Mouse (Mus musculus) neural tube, embryonic 11.5 days (tissue): ENCODE data around the gene Pxk. TPM values are rescaled to one million over a fixed set of nuclear protein-coding genes. Genes with fewer than 3 reads are reported as not detected.
A peak's percentile ranks its signal among the peaks of the same experiment; 100 is the strongest.

Experiments used
- ATAC-seq: fragments of 200-750 bp; cut with Nextera tagmentation; 2 replicates; pipeline ENCODE4 v1.8.0; 2017; ENCODE audit warnings: moderate number of reproducible peaks, mild to moderate bottlenecking, moderate TSS enrichment, moderate library complexity; ENCODE audit not compliant: insufficient read depth, low FRiP score, low TSS enrichment
- DNase-seq: peaks from one replicate; pipeline ENCODE4 v3.0.0-alpha.2; 2015; ENCODE audit warnings: low spot score
- H3K27ac ChIP-seq: fragments of 300-500 bp; sonication (generic); 2 replicates; pipeline ENCODE4 v1.5.1; 2014; ENCODE audit warnings: low read depth, mild to moderate bottlenecking, low read length
- H3K27me3 ChIP-seq: fragments of 300-500 bp; sonication (generic); 2 replicates; pipeline ENCODE4 v1.6.1; 2014; ENCODE audit warnings: mild to moderate bottlenecking, low read length, mixed read lengths; ENCODE audit not compliant: control insufficient read depth, insufficient read depth
- H3K36me3 ChIP-seq: fragments of 300-500 bp; sonication (generic); 2 replicates; pipeline ENCODE4 v1.6.1; 2014; ENCODE audit warnings: mild to moderate bottlenecking, low read length, moderate library complexity, mixed read lengths; ENCODE audit not compliant: control insufficient read depth, insufficient read depth
- H3K4me1 ChIP-seq: fragments of 300-500 bp; sonication (generic); 2 replicates; pipeline ENCODE4 v1.6.1; 2014; ENCODE audit warnings: low read length, mixed read lengths; ENCODE audit not compliant: control insufficient read depth, insufficient read depth
- H3K4me2 ChIP-seq: fragments of 300-500 bp; sonication (generic); 2 replicates; pipeline ENCODE4 v1.6.1; 2014; ENCODE audit warnings: low read depth, mild to moderate bottlenecking, moderate library complexity
- H3K4me3 ChIP-seq: fragments of 300-500 bp; sonication (generic); 2 replicates; pipeline ENCODE4 v1.5.1; 2014; ENCODE audit warnings: low read depth, low read length
- H3K9ac ChIP-seq: fragments of 300-500 bp; sonication (generic); 2 replicates; pipeline ENCODE4 v1.6.1; 2014; ENCODE audit warnings: mild to moderate bottlenecking, low read length
- H3K9me3 ChIP-seq: fragments of 300-500 bp; sonication (generic); 2 replicates; pipeline ENCODE4 v1.6.1; 2016; ENCODE audit warnings: low read length; ENCODE audit not compliant: control insufficient read depth
- WGBS: fragments of 180-500 bp; shearing (Covaris S2); extraction: QIAGEN DNeasy Blood & Tissue Kit; methylation state at CpG from one replicate; pipeline ENCODE4 v1.1.7; 2014; 5-methylcytosine and 5-hydroxymethylcytosine counted together
- polyA plus RNA-seq: library from polyadenylated mRNA; unstranded; fragments of >200 nt; fragmentation: Nextera tagmentation; extraction: Ambion mirVana; gene quantifications from 2 replicates; pipeline ENCODE4 v1.2.1, GENCODE M21; 2014

The Pxk gene
- polyA plus RNA-seq, 1 experiment from 2014 or later: 36.0 TPM

DNA sequence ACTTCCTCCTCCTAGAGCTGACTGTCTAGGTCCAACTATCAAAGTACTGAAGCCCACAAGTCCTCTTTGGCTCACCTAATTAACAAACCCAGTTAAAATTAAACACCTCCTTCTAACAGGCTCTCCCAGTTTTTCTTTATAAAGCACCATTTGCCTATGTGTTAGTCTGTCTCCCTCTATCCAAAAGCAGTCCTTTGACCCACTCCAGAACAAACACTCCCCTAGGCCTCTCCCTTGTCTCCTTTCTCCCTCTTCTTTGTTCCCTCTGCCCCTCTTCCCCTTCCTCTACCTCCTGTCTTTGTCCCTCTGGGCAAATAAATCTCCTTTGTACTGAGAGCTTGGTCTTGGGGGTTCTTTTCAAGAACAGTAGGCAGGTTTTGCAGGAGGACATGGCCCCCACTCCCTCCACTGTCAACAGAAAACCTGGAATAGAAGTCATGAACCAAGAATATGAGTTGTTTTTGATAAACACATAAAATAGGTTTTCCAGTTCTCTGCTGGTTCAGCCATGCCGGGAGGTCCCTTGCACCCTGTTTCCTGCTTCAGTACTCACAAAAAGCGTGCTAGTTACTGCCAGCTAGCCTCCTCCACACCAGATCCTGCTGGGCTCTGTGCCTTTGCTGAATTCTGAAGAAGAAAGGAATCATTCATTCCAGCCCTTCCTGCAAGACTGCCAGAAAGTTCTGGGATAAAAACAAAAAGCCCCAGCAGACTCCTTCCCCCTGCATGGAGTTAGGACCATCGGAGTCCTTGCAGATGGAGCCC is 35.3 kb upstream of the Pxk start:
- Histone ChIP-seq H3K4me2 (no peak overlapping the region), H3K4me3 (no peak overlapping the region), H3K36me3 (no peaks in the 10 kb centered on the region), H3K27me3 (no peaks in the 10 kb centered on the region), H3K9ac (no peak overlapping the region), H3K27ac (no peak overlapping the region; the same call in 1 of the 2 replicates), H3K4me1 (peaks cover 7% of the 10 kb centered on the region), H3K9me3 (no peaks in the 10 kb centered on the region)
- WGBS: 46% methylated on average over 3 of the region's 3 CpGs
- DNase-seq (no peak), ATAC-seq (no peak)

DNA sequence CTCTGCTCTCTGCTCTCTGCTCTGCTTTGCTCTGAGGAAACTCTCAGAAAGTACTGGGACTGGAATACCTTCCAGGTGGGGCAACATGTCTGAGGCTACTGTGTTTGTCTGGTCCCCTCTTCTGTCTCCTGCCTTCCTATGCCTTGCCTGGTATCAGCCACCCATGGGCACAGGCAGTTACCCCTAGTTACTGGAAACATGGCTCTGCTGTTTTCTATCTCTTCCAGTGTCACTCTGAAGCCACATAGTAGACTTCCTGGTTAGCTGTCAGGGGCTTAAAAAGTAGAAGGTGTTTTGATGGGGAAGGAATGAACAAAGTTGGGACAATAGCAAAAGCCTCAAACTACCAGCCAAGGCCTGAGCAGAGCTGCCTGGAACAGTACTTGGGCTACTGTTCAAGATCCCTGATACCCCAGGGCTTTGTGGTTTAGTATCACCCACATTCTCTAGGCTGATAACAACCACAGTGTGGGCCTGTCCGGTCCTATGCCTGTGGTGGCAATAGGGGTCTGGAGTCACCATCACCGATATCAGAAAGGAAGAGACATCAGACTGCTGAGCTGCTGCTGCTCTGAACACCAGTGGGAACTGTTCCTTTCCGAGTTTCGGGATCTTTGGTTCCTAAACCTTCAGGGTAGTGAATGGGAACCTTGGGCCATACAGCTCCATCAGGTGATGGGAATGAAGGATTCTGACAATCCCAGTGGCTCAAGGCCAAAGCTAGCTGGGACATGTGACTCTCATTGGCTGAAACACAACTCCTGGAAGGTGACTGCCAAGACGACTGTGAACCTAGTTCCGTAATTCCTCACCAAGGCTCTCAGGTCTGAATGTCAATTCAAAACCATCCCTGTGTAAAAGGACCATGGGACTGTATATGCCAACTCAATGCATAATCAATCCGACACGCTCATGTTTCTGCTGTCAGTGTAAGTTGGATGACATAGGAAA is 33.9 kb upstream of the Pxk start:
- 85% methylated on average over 8 of the region's 8 CpGs for WGBS
- no peak for DNase-seq

DNA sequence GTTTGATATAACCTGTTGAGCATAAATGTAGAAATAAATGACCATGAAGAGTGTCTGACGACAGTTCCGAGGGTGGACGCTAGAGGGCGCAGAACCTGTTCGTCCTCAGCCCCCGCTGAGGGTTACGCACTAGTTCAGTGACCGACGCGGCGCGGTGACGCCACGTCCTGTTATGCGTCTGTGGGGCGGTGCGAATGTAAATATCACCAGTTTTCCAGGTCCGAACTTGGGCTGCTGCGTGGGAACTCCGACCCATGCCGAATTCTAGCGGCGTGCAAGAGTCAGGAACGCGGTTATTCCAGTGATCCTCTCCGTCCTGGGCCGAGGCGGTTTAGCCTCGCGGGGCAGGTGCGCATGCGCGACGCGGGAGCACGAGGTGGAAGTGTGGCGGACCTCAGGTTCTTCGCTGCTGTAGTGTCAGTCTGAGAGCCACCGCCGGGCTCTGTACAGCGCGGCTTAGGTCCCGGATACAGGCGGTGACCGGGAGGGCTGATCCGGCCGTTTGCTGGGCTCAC is 17.8 kb upstream of the Pxk start, which contains the start of gene Rpp14:
TSS of gene Rpp14 (plus strand) at position 203 of the 515 bp plus-strand sequence.
- ATAC-seq (peak; percentile 95), DNase-seq (peak; percentile 97)
- H3K27ac ChIP-seq: peak within 1 kb of the TSS; percentile 78
- 0 out of 2 replicates have a peak, but pooled peaks cover 2% of the 10 kb centered on the region for H3K9me3 ChIP-seq
- H3K9ac ChIP-seq: peak within 1 kb of the TSS; percentile 79
- H3K4me1 ChIP-seq: no peaks in the 10 kb centered on the region; the same call in 1 of the 2 replicates
- H3K36me3 ChIP-seq: 0 out of 2 replicates have a peak, but pooled peaks cover 2% of the 10 kb centered on the region
- H3K4me2 ChIP-seq: peak within 1 kb of the TSS; percentile 64
- H3K27me3 ChIP-seq: no peaks in the 10 kb centered on the region
- H3K4me3 ChIP-seq: peak within 1 kb of the TSS; percentile 63
- WGBS: under 1% methylated on average over 47 of the region's 47 CpGs

More for the DNA sequence above, 33.9 kb upstream of the Pxk start:
- no peak overlapping the region for H3K4me3 ChIP-seq
- H3K4me2 ChIP-seq: no peak overlapping the region
- H3K36me3 ChIP-seq: no peaks in the 10 kb centered on the region
- no peaks in the 10 kb centered on the region for H3K9me3 ChIP-seq
- no peaks in the 10 kb centered on the region for H3K27me3 ChIP-seq
- no peak overlapping the region for H3K9ac ChIP-seq
- ATAC-seq: no peak
- H3K4me1 ChIP-seq: peaks cover 7% of the 10 kb centered on the region
- H3K27ac ChIP-seq: no peak overlapping the region

DNA sequence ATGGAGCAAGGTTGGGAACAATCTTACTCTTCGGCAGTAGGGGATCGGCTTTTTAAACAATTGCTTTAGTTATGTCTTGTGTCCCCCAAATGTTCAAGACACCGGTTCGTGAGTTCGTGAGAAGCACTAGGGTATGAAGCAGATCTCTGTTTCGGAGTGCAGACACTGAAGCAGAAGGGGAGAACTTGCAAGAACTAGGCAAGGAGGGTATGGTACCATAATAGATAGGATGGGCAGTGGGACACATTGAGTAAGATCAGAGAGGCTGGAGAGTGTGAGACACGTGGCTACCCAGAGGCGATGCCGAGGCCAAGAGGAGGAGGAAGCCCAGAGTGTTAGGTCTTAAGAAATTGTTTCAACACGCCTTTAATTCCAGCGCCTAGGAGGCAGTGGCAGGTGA is 17.3 kb upstream of the Pxk start:
- DNase-seq (no peak), ATAC-seq (peak; percentile 62)
- no peaks in the 10 kb centered on the region for H3K27me3 ChIP-seq
- 0 out of 2 replicates have a peak, but pooled peaks cover 2% of the 10 kb centered on the region for H3K36me3 ChIP-seq
- peak overlapping the region; percentile 79 for H3K9ac ChIP-seq
- peak overlapping the region; percentile 78; the same call in 1 of the 2 replicates for H3K27ac ChIP-seq
- 8% methylated on average over 11 of the region's 11 CpGs for WGBS
- no peaks in the 10 kb centered on the region; the same call in 1 of the 2 replicates for H3K4me1 ChIP-seq
- H3K9me3 ChIP-seq: 0 out of 2 replicates have a peak, but pooled peaks cover under 1% of the 10 kb centered on the region
- peak overlapping the region; percentile 63 for H3K4me3 ChIP-seq
- peak overlapping the region; percentile 64 for H3K4me2 ChIP-seq

DNA sequence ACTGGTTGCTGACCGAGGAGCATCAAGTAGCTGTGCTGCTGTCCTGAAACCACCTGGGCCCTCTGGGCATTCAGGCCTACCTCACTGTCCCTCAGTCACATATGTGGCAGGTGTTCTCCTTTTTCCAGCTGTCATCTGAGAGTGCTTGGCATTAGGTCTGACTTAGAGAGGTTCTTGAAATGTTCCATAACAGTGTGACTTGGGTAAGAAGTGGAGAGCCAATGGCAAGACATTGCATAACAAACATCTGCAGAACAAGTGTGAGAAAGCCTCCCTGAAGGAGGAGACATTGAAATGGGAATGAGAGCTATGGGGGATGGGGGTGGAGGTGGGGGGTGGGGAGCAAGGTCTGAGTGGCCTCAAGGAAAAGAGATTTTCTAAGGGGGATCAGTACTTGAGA is 15.1 kb upstream of the Pxk start:
- H3K4me3 ChIP-seq: no peak overlapping the region
- H3K9me3 ChIP-seq: no peaks in the 10 kb centered on the region
- H3K27me3 ChIP-seq: no peaks in the 10 kb centered on the region
- no peaks in the 10 kb centered on the region; the same call in 1 of the 2 replicates for H3K4me1 ChIP-seq
- DNase-seq: no peak
- H3K36me3 ChIP-seq: peaks cover 5% of the 10 kb centered on the region; the same call in 1 of the 2 replicates
- ATAC-seq: no peak
- no peak overlapping the region for H3K4me2 ChIP-seq
- WGBS: 93% methylated on average over 1 of the region's 1 CpGs
- no peak overlapping the region for H3K9ac ChIP-seq
- H3K27ac ChIP-seq: no peak overlapping the region

DNA sequence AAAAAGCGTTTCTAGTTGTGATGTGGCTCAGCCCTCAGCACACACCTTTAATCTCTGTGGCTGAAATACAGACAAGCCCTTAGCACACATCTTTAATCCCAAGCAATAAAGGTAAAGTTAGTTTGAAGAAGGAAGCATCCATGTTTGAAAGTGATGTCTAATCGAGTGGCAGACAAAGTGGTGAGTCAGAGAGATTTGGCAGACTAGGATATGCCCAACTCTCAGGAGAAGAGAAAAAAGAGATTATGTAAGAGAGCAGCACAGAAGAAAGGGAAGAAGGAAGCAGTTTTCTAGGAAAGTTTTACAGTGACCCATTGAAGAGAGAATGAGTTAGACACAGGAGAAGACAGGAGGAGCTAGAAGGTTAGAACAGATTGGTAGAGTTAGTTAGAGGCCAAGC is 9.0 kb upstream of the Pxk start:
- no peak for ATAC-seq
- no peaks in the 10 kb centered on the region for H3K9me3 ChIP-seq
- H3K4me3 ChIP-seq: no peak overlapping the region
- WGBS: 95% methylated on average over 2 of the region's 2 CpGs
- H3K9ac ChIP-seq: no peak overlapping the region
- no peaks in the 10 kb centered on the region for H3K4me1 ChIP-seq
- H3K27ac ChIP-seq: no peak overlapping the region
- H3K36me3 ChIP-seq: peaks cover 9% of the 10 kb centered on the region; the same call in 1 of the 2 replicates
- H3K27me3 ChIP-seq: no peaks in the 10 kb centered on the region
- no peak for DNase-seq
- H3K4me2 ChIP-seq: no peak overlapping the region

DNA sequence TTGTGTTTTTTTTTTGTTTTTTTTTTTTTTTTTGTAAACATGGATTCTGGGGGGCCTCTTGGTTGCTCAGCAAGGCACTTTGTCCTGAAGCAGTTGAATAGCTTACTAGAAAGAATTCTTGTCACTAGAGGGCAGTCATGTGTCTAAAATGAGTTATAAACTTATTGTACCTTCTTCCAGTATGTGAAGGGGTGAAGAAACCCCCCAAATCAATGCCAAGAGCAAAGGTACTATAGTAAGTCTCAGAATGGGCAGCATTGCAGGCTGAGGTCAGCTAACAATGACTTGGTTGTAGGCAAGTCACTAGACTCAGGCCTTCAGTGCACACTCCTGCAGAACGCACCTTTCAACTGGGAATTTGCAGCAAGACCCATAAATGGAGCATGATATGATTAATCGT is 5.4 kb upstream of the Pxk start:
- H3K9me3 ChIP-seq: no peaks in the 10 kb centered on the region
- H3K27ac ChIP-seq: no peak overlapping the region
- ATAC-seq (no peak), DNase-seq (no peak)
- H3K4me1 ChIP-seq: no peaks in the 10 kb centered on the region
- H3K27me3 ChIP-seq: no peaks in the 10 kb centered on the region
- peaks cover 3% of the 10 kb centered on the region; the same call in 1 of the 2 replicates for H3K36me3 ChIP-seq
- no peak overlapping the region for H3K9ac ChIP-seq
- no peak overlapping the region for H3K4me3 ChIP-seq
- no peak overlapping the region for H3K4me2 ChIP-seq
- WGBS: 92% methylated on average over 2 of the region's 2 CpGs

DNA sequence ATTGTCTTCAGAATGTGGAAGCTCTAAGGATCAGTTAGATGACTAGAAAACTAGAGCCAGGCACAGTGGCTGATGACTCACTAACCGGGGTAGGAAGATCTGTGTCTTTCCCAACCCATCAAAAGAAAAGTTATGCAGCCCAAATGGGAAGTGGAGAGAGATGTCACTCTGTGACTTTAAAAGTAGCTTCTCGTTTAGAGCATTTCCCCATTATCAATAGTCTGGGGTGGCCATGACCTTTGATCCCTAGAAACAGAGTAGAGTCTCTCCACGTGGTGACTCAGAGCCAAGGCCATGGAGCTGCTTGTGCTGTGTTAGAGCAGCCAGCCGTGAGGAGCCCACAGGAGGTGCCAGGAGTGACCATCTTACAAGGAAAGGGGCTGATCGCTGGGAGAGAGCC is 4.6 kb upstream of the Pxk start:
- H3K9ac ChIP-seq: no peak overlapping the region
- no peak overlapping the region for H3K4me2 ChIP-seq
- ATAC-seq (no peak), DNase-seq (peak; percentile 18)
- no peaks in the 10 kb centered on the region for H3K9me3 ChIP-seq
- WGBS: 53% methylated on average over 5 of the region's 5 CpGs
- H3K27me3 ChIP-seq: no peaks in the 10 kb centered on the region
- H3K4me3 ChIP-seq: no peak overlapping the region
- peaks cover 3% of the 10 kb centered on the region; the same call in 1 of the 2 replicates for H3K36me3 ChIP-seq
- no peaks in the 10 kb centered on the region for H3K4me1 ChIP-seq
- H3K27ac ChIP-seq: no peak overlapping the region
